Mouse (Mus musculus): Measurements from ENCODE around the gene Eef1akmt4. TPM values are rescaled to one million over a fixed set of nuclear protein-coding genes. Genes with fewer than 3 reads are reported as not detected.
"Not testable (repeated sequence)": the region's sequence is repeated elsewhere in the genome, so short reads cannot be mapped to it uniquely, and the experiment has no call there.

Gene Eef1akmt4
- polyA plus RNA-seq, 1 experiment from 2014 or later = 30.3 TPM

GRCm38 (mm10) chr16:20638367-20638766 lies 27.0 kb downstream of the Eef1akmt4 start:
- no peaks in the 10 kb centered on the region for H3K4me1 ChIP-seq (ENCODE audit: control insufficient read depth, insufficient read depth, low read length)
- H3K4me2 ChIP-seq (replicated peaks; ENCODE audit: low read depth, low read length) = no peak overlapping the region
- no peak overlapping the region for H3K4me3 ChIP-seq (ENCODE audit: low read depth, low read length)
- no peak overlapping the region for H3K9ac ChIP-seq (replicated peaks; ENCODE audit: low read depth, low read length)
- WGBS = 82% methylated on average over 8 of the region's 8 CpGs
- no peaks in the 10 kb centered on the region for H3K27me3 ChIP-seq (ENCODE audit: control insufficient read depth, insufficient read depth, low read length)
- H3K36me3 ChIP-seq (ENCODE audit: control insufficient read depth, insufficient read depth, low read length) = no peaks in the 10 kb centered on the region
- no peaks in the 10 kb centered on the region for H3K9me3 ChIP-seq (ENCODE audit: control insufficient read depth, low read depth, low read length)
- no peak for ATAC-seq (ENCODE audit: insufficient number of reproducible peaks, insufficient read depth, low FRiP score, low read depth)
- no peak overlapping the region for H3K27ac ChIP-seq (ENCODE audit: low read length)

GRCm38 (mm10) chr16:20642161-20642560 lies 30.8 kb downstream of the Eef1akmt4 start:
- no peaks in the 10 kb centered on the region for H3K4me1 ChIP-seq (ENCODE audit: control insufficient read depth, insufficient read depth, low read length)
- ATAC-seq (ENCODE audit: insufficient number of reproducible peaks, insufficient read depth, low FRiP score, low read depth) = peak; percentile 46
- no peak overlapping the region for H3K9ac ChIP-seq (replicated peaks; ENCODE audit: low read depth, low read length)
- no peaks in the 10 kb centered on the region for H3K9me3 ChIP-seq (ENCODE audit: control insufficient read depth, low read depth, low read length)
- no peaks in the 10 kb centered on the region for H3K36me3 ChIP-seq (ENCODE audit: control insufficient read depth, insufficient read depth, low read length)
- H3K4me2 ChIP-seq (replicated peaks; ENCODE audit: low read depth, low read length) = no peak overlapping the region
- no peaks in the 10 kb centered on the region for H3K27me3 ChIP-seq (ENCODE audit: control insufficient read depth, insufficient read depth, low read length)
- no peak overlapping the region for H3K4me3 ChIP-seq (ENCODE audit: low read depth, low read length)
- WGBS = 2% methylated on average over 8 of the region's 8 CpGs
- H3K27ac ChIP-seq (ENCODE audit: low read length) = no peak overlapping the region

GRCm38 (mm10) chr16:20643911-20644310 lies 32.5 kb downstream of the Eef1akmt4 start:
- Histone ChIP-seq H3K4me1 (ENCODE audit: control insufficient read depth, insufficient read depth, low read length) (no peaks in the 10 kb centered on the region), H3K27ac (ENCODE audit: low read length) (no peak overlapping the region), H3K9ac (replicated peaks; ENCODE audit: low read depth, low read length) (no peak overlapping the region), H3K4me2 (replicated peaks; ENCODE audit: low read depth, low read length) (no peak overlapping the region), H3K9me3 (ENCODE audit: control insufficient read depth, low read depth, low read length) (no peaks in the 10 kb centered on the region), H3K36me3 (ENCODE audit: control insufficient read depth, insufficient read depth, low read length) (no peaks in the 10 kb centered on the region), H3K27me3 (ENCODE audit: control insufficient read depth, insufficient read depth, low read length) (no peaks in the 10 kb centered on the region), H3K4me3 (ENCODE audit: low read depth, low read length) (no peak overlapping the region)
- no peak for ATAC-seq (ENCODE audit: insufficient number of reproducible peaks, insufficient read depth, low FRiP score, low read depth)
- WGBS = 84% methylated on average over 7 of the region's 7 CpGs

GRCm38 (mm10) chr16:20651076-20651946 lies 39.9 kb downstream of the Eef1akmt4 start, which contains the start of gene Psmd2:
Psmd2 (plus strand) TSS chr16:20651652.
- H3K36me3 ChIP-seq (ENCODE audit: control insufficient read depth, insufficient read depth, low read length) = peaks cover 17% of the 10 kb centered on the region
- H3K9me3 ChIP-seq (ENCODE audit: control insufficient read depth, low read depth, low read length) = no peaks in the 10 kb centered on the region
- peak within 1 kb of the TSS; percentile 21; the same call in 1 of the 2 replicates for H3K27ac ChIP-seq (ENCODE audit: low read length)
- H3K4me1 ChIP-seq (ENCODE audit: control insufficient read depth, insufficient read depth, low read length) = peaks cover 7% of the 10 kb centered on the region; the same call in 1 of the 2 replicates
- 2% methylated on average over 46 of the region's 46 CpGs for WGBS
- H3K27me3 ChIP-seq (ENCODE audit: control insufficient read depth, insufficient read depth, low read length) = no peaks in the 10 kb centered on the region
- H3K9ac ChIP-seq (replicated peaks; ENCODE audit: low read depth, low read length) = peak within 1 kb of the TSS; percentile 84
- H3K4me3 ChIP-seq (ENCODE audit: low read depth, low read length) = peak within 1 kb of the TSS; percentile 93
- peak; percentile 95 for ATAC-seq (ENCODE audit: insufficient number of reproducible peaks, insufficient read depth, low FRiP score, low read depth)
- H3K4me2 ChIP-seq (replicated peaks; ENCODE audit: low read depth, low read length) = peak within 1 kb of the TSS; percentile 95

- Histone ChIP-seq H3K4me2 (replicated peaks; ENCODE audit: low read depth, low read length) (peak overlapping the region; percentile 95), H3K27me3 (ENCODE audit: control insufficient read depth, insufficient read depth, low read length) (no peaks in the 10 kb centered on the region), H3K27ac (ENCODE audit: low read length) (peak overlapping the region; percentile 21; the same call in 1 of the 2 replicates), H3K4me1 (ENCODE audit: control insufficient read depth, insufficient read depth, low read length) (peaks cover 7% of the 10 kb centered on the region; the same call in 1 of the 2 replicates), H3K4me3 (ENCODE audit: low read depth, low read length) (peak overlapping the region; percentile 93), H3K9ac (replicated peaks; ENCODE audit: low read depth, low read length) (peak overlapping the region; percentile 84), H3K36me3 (ENCODE audit: control insufficient read depth, insufficient read depth, low read length) (peaks cover 23% of the 10 kb centered on the region), H3K9me3 (ENCODE audit: control insufficient read depth, low read depth, low read length) (no peaks in the 10 kb centered on the region)
- no peak for ATAC-seq (ENCODE audit: insufficient number of reproducible peaks, insufficient read depth, low FRiP score, low read depth)
- 5% methylated on average over 12 of the region's 12 CpGs for WGBS
Measured at GRCm38 (mm10) chr16:20651947-20652310, 40.5 kb downstream of the Eef1akmt4 start.

- Histone ChIP-seq H3K4me1 (ENCODE audit: control insufficient read depth, insufficient read depth, low read length) (peaks cover 7% of the 10 kb centered on the region; the same call in 1 of the 2 replicates), H3K9ac (replicated peaks; ENCODE audit: low read depth, low read length) (no peak overlapping the region), H3K9me3 (ENCODE audit: control insufficient read depth, low read depth, low read length) (no peaks in the 10 kb centered on the region), H3K4me3 (ENCODE audit: low read depth, low read length) (no peak overlapping the region), H3K36me3 (ENCODE audit: control insufficient read depth, insufficient read depth, low read length) (peaks cover 36% of the 10 kb centered on the region), H3K27me3 (ENCODE audit: control insufficient read depth, insufficient read depth, low read length) (no peaks in the 10 kb centered on the region), H3K27ac (ENCODE audit: low read length) (no peak overlapping the region), H3K4me2 (replicated peaks; ENCODE audit: low read depth, low read length) (no peak overlapping the region)
- 45% methylated on average over 2 of the region's 2 CpGs for WGBS
- no peak for ATAC-seq (ENCODE audit: insufficient number of reproducible peaks, insufficient read depth, low FRiP score, low read depth)
Measured at GRCm38 (mm10) chr16:20653315-20653714, 41.9 kb downstream of the Eef1akmt4 start.

GRCm38 (mm10) chr16:20657661-20658060 lies 46.3 kb downstream of the Eef1akmt4 start:
- Histone ChIP-seq H3K36me3 (ENCODE audit: control insufficient read depth, insufficient read depth, low read length) (peaks cover 79% of the 10 kb centered on the region), H3K27me3 (ENCODE audit: control insufficient read depth, insufficient read depth, low read length) (no peaks in the 10 kb centered on the region), H3K9me3 (ENCODE audit: control insufficient read depth, low read depth, low read length) (no peaks in the 10 kb centered on the region), H3K4me2 (replicated peaks; ENCODE audit: low read depth, low read length) (no peak overlapping the region), H3K4me3 (ENCODE audit: low read depth, low read length) (no peak overlapping the region), H3K27ac (ENCODE audit: low read length) (no peak overlapping the region), H3K9ac (replicated peaks; ENCODE audit: low read depth, low read length) (no peak overlapping the region), H3K4me1 (ENCODE audit: control insufficient read depth, insufficient read depth, low read length) (0 out of 2 replicates have a peak, but pooled peaks cover 3% of the 10 kb centered on the region)
- 90% methylated on average over 4 of the region's 4 CpGs for WGBS
- no peak for ATAC-seq (ENCODE audit: insufficient number of reproducible peaks, insufficient read depth, low FRiP score, low read depth)

GRCm38 (mm10) chr16:20668013-20668412 lies 56.6 kb downstream of the Eef1akmt4 start, which contains the start of gene Eif4g1:
Eif4g1 (plus strand) TSS chr16:20668313.
- not testable (repeated sequence) for ATAC-seq (ENCODE audit: insufficient number of reproducible peaks, insufficient read depth, low FRiP score, low read depth); H3K27me3 ChIP-seq (ENCODE audit: control insufficient read depth, insufficient read depth, low read length); H3K4me2 ChIP-seq (replicated peaks; ENCODE audit: low read depth, low read length); H3K9me3 ChIP-seq (ENCODE audit: control insufficient read depth, low read depth, low read length); H3K4me1 ChIP-seq (ENCODE audit: control insufficient read depth, insufficient read depth, low read length); H3K9ac ChIP-seq (replicated peaks; ENCODE audit: low read depth, low read length); H3K36me3 ChIP-seq (ENCODE audit: control insufficient read depth, insufficient read depth, low read length); H3K27ac ChIP-seq (ENCODE audit: low read length); H3K4me3 ChIP-seq (ENCODE audit: low read depth, low read length)
- WGBS = 98% methylated on average over 3 of the region's 6 CpGs

Data from stomach, embryonic 14.5 days (tissue).